Mouse (Mus musculus): ENCODE measurements around the gene Psors1c2. TPM values are rescaled to one million over a fixed set of nuclear protein-coding genes. Genes with fewer than 3 reads are reported as not detected.
"Not testable (repeated sequence)": the region's sequence is repeated elsewhere in the genome, so short reads cannot be mapped to it uniquely, and the experiment has no call there.

The Psors1c2 gene
- polyA plus RNA-seq (2017; shearing (Covaris generic)) = not detected

DNA sequence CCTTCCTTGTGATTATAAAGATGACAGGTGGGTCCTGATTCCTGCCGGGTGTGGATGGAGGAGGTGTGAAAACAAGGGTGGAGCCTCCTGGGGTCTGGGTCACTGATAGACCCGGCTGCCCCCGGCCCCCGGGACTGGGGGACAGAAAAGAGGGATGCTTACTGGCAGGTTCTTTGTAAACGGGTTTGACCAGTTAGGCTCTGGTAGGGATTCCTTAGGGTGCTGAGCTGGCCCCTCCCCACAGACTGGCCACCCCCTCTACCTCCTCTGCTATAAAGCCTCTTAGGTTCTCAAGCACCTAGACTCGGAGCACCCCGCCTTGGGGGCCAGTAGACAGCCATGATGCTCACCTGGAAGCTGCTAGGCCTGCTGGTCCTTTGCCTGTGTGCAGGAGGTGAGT is at the start of gene Psors1c2:
TSS of gene Psors1c2 (plus strand) at position 301 of the 400 bp plus-strand sequence.
- ATAC-seq = no peak

DNA sequence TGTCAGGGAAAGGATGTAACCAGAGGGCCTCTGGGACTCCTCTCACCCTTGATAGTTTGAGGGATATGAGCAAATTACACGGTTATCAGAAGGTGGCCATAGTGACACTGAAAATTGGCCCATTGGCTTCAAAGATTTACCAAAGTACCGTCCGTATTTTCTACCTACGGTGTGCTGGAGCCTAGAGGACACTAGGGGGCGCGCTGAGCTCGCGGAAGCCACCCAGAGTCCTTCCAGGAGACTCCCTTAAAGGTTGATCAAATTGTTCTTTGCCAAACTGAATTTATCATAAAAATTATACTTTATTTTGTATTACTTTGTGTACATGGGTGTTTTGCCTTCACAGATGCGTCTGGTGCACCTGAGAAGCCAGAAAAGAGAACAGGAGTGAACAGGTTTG is 48.9 kb upstream of the Psors1c2 start:
- no peak for ATAC-seq

DNA sequence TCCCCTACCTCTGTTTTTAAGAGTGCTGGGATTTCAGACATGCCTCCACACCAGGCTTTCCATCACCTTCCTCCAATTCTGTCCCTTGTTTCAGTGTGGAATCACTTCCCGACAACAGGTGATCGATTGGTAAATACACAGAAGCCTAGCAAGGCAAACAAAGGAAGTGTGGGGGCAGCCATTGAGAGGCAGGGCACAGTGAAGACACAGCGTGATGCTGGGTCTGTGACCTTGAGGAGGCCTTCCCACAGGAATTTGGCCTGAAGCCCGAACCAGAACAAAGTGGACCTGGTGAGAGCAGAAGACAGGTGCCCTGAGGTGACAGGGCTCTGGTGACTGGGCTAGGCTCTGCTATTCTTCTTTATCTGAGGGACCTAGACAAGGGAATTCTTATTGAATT is 47.3 kb upstream of the Psors1c2 start:
- no peak for ATAC-seq

DNA sequence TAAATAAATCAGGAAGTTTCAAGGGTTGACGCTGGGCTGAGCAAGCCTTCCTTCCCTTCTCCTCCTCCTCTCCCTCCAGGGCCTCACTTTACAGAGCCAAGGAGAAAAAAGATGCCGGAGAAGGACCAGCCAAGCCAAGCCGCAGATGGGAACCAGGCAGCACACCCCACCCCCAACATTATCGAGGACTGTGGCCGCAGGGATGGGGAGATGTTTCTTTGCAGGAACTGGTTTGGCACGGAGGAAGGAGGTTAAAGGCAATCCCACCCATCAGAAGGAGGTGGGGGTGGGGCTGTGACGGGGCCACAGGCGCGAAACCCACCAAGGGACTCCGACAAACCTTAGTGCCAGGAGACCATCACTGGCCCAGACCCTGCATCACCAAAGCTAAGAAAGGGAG is 46.3 kb upstream of the Psors1c2 start:
- no peak for ATAC-seq

DNA sequence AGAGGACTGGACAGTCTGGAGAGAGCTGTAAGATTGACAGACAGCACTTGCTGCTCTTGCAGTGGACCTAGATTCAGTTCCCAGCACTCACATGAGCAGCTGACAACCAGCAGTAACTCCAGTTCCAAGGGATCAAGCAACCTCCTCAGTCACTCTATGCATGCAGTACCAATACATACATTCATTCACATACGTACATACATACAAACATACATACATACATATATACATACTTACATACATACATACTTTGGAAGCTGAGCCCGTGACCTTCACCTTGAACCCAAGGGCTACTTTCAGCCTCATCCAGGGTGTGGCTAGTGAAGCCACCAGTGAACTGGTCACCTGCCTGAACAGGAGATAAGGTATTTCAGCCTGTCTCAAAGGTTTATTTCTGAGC is 45.0 kb upstream of the Psors1c2 start:
- no peak for ATAC-seq

DNA sequence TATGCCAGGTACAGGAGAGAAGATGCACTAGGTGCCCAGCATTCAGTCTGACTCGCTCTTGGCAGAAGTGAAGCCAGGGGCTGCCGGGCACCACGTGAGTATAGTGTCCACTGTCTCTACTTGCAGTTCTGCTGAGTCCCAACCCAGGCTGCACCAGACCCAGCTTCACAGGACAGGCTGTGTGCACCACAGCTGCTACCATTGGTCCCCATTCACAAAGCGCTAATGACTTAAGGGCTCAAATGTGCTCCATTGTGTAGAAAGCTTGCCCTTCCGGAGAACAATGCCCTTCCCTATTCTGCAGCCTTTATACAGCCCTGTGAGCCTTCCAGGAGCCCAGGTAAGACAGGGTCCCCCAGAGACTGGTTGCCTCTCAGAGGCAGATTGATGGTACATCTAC is 42.7 kb upstream of the Psors1c2 start:
- no peak for ATAC-seq

DNA sequence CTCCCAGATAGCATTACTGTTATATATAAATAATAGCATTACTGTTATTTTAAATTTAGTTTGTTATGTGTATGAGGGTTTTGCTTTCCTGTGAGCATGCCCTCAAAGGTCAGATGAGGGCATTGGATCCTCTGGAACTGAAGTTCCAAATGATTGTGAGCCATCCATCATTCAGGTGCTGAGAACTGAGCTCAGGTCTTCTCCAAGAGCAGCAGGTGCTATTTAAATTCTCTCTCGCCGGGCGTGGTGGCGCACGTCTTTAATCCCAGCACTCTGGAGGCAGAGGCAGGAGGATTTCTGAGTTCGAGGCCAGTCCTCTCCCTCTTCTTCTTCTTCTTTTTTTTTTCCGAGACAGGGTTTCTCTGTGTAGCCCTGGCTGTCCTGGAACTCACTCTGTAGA is 35.9 kb upstream of the Psors1c2 start:
- no peak for ATAC-seq

DNA sequence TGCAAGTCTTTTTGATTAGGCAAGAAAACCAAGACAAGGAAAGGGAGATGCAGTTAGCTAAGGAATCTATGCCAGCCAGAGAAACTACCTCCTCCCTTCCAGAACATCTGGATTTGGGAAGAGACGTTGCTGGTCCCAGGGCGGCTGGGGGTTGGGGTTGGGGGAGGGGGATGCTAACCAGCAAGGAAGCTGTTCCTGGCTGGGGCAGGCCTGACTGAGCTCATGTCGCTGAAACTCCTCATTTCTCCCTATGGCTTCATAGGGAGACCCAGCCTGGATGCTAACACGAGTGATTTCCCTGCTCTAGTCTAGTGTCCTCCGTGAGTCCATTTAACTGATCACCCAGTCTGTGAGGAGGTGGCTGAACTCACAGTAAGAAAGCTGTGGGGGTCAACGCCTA is 30.8 kb upstream of the Psors1c2 start:
- ATAC-seq = no peak

DNA sequence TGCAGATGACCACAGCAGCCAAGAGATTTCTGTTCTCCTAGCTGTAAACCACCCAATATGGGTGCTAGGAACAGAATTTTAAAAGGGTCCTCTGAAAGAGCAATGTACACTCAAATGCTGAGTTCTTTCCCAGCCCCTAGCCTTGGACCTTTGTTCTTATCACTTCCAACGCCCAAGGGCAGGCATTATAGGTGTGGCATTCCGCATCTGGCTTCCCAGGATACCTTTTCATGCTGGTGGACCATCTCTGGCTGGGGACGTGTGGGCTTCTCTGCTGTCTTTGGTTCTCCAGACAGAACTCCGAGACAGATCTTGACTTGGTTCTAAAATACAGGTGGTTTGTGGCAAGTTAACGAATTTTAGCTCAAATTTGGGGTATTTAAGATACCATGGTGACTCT is 30.2 kb upstream of the Psors1c2 start:
- no peak for ATAC-seq

DNA sequence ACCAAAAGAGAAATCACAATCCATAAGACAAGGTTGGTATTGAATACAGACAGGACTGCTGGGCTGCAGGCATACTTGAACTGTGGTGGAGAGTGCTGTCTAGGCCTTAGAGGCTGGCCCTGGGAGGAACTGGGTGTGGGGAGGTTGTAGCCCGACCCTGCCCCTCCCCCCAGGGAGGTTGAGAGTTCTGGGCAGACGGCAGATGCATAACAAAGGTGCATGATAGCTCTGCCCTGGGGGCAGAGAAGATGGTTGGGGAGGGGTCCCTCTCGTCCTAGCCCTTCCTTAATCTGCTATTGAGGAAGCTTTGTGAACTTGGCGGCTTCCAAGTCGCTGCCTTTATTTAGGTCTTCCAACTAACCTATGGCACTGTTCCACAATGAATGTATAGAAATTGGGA is 29.2 kb upstream of the Psors1c2 start:
- ATAC-seq = no peak

DNA sequence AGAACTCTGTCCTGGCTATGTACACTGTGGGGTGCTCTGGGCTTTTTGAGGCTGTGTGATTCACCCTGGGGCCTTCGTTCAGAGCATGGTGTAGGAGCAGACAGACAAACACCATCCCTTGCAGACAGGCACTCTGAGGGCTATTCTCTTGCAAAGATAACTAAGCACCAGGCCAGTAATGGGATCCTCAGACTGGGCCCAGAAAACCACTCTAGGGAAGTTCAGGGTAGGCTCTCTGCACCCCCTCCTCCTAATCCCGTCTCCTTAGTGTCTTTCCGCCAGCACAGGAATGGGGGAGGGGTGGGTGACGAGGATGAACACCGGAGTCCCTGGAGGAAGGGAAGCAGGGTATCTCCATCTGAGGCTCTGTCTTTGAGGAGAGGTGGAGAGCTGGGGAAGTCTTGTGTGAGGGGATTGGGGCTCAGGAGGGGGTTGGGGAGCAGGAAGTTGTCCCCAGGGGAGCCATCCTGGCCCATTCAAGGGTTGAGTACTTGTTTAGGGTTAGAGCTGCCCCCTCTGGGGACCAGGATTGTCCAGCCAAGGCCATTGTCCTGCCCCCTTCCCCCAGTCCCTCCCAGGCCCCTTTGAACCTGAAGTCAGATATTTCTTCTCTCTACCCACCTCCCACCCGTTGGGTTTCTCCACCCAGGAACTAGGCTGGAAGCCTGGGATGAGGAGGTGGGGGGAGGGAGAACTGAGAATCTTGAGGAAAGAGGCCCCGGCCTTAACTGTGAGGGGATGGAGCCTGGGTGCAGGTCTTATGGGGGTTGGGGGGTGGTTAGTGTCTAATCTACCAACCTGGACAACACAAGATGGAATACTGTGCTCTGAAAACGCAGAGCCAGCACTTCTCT is 28.1 kb upstream of the Psors1c2 start:
- no peak for ATAC-seq

DNA sequence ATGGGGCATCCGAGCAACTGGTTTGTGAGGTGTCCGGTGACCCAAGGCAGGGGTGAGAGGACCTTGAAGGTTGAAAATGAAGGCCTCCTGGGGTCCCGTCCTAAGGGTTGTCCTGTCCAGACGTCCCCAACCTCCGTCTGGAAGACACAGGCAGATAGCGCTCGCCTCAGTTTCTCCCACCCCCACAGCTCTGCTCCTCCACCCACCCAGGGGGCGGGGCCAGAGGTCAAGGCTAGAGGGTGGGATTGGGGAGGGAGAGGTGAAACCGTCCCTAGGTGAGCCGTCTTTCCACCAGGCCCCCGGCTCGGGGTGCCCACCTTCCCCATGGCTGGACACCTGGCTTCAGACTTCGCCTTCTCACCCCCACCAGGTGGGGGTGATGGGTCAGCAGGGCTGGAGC is 27.2 kb upstream of the Psors1c2 start, which contains the start of gene Pou5f1:
TSS of gene Pou5f1 (plus strand) at position 243 of the 400 bp plus-strand sequence.
- no peak for ATAC-seq

DNA sequence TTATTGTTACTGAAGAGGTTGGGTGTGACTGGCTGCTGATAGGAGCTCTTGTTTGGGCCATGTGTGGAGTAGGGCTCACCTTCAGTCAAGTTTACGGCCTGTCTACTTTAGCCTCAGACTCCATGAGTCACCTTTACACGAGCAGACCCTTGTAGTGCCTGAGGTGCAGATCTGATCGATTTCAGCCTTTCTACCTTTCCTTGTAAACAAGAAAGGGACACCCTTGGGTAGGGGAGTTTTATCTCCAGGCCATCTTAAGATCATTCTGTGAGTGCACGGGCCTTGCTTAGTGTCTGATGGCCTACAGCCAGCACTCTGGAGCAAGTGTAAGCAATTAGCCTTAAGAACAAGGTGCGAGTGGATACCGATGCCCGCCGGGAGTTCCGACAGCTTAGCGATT is 26.1 kb upstream of the Psors1c2 start:
- ATAC-seq = no peak

DNA sequence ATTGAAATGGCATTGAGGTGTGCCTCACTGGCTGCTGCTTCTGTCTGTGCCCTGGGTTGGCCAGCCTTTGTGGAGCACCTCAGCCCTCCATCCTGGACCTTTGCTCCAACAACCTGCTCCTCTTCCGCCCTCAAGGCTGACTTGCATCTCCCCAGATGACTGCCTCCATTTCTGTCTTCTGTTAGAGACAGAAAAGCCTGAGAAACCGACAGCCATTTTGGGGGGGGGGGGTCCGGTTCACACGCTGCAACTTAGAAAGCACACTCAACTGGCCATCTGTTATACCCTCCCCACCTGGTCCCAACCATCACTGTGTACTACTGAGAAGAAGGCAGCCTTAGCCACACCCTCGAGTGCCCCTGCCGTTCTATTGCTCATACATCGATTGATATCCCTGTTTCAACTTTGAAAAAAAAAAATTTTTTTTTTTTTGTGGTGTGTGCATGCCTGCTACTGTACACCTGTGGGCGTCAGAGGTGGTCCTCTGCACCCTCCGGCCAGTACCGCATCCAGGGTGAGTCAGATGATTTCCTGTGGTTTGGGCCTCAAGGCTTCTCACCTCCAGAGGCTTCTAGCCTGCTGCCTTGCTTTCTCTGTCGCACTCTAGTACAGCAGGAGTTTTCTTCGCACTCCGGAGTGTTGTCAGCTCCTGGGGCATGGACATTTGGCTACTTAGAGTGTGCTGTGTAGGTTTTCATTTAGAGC is 25.3 kb upstream of the Psors1c2 start:
- no peak for ATAC-seq

DNA sequence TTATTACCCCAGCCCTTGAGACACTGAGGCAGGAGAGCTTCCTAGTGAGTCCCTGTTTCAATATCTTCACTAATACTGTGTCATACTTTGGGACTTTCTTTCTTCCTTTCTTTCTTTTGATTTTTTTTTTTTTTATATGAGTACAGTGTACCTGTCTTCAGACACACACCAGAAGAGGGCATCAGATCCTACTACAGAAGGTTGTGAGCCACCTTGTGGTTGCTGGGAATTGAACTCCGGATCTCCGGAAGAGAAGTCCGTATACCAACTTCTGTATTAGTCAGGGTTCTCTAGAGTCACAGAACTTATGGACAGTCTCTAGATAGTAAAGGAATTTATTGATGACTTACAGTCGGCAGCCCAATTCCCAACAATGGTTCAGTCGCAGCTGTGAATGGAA is 24.7 kb upstream of the Psors1c2 start:
- ATAC-seq = not testable (repeated sequence)

DNA sequence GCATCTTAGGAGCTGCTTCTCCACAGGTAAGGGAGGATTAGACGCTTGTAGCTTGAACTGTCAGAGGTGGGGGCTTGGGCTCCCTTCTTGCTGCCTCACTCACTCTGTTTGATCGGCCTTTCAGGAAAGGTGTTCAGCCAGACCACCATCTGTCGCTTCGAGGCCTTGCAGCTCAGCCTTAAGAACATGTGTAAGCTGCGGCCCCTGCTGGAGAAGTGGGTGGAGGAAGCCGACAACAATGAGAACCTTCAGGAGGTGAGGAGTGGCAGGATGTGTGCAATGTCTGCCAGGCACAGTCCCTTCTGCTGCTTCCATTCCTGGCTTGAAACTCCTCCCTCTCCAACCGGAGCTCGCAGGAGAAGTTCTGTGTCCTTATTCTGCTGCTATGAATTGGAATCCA is 23.7 kb upstream of the Psors1c2 start:
- ATAC-seq = peak; percentile 72

DNA sequence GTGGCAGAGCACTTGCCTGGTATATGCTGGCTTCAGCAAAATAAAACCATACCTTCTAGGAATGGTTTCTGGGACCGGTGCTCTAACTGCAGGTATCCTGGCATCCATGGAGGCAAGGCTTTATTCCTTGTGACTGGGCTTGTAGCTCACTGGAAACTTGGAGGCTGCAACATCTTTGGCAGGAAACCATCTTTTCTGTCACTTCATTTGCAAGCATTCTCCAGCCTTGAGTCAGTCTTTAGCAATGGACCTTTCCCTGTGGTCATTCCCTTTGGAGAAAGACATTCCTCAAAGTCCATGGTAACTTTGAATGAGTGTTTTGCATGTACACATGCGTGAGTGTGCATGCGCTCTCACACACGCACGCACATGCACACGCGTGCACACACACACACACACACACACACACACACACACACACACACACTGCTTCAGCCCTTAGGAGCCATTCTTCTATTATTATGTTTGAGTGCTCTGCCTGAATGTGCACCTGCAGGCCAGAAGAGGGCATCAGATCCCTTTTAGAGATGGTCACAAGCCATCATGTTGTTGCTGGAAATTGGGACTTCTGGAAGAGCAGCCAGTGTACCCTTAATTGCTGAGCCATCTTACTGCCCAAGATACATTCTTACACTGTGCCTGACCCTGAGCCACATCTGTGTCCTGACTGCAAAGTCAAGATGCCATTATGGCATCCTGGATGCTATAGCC is 19.9 kb upstream of the Psors1c2 start:
- ATAC-seq = no peak

DNA sequence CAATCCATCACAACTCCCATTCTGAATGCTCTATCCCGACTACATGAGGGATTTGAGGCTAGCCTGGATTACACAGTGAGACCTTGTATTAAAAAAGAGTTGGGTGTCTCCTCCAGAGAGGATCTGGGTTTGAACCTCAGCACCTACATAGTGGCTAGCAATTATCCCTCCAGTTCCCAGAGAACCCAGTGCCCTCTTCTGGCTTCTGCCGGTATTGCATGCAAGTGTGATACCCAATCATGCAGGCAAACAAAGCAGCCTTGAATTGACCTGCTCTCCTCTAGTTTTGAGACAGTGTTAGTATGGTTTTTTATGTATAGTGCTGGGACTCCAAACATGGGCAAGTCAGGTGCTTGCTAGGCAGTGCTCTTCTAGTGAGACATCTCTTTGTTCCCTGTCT is 19.1 kb upstream of the Psors1c2 start:
- no peak for ATAC-seq

DNA sequence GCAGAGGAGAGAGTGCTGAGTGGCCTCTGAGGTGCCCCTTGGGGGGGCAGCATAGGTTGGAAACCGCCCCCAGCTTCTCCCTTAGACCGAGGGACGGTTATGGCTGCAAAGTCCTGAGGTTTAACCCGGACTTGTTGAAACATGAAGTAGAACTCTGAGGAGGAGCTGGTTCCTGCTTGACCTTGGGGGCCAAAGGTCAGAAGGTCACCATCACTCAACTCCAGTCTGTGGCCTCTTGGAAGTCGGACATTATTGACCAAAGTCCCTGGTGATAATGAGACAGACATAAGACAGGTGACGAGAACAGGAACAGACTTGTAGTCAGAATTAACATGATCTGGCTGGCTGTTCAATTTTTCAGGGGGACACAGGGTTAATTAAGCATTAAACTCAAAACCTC is 18.2 kb upstream of the Psors1c2 start:
- ATAC-seq = no peak

DNA sequence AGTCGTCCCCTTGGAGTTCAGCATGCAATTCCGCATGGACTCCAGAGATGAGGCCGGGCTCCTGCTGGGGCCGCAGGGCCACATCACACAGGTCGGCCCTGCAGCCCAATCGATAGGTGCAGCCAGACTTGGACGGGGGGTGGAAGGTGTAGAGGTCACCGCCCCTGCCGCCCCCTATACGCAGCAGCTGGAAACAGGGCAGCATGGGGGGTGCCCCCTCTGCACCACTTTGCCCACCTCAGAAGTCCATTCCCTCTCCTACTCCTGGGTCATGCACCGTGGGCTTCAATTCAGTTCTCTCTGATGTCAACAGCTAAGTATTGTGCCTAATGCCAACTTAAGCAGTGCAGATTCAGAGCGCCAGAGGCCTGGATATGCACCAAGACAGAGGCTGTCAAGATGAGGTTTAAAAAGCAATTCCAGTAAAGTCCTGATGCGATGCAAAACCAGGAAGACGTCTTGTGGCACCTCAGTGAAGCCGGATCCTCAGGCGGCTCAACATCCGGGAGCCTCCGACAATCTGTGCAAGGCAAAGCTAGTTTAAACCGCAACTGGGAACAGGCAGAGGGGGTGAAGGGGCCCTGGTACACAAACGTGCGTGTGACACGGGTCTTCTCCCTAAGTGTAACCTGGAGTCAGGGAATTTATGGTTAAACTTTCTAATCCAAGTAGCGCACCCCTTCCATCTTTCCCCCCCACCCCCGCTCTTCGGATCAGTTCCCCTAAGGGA is 16.9 kb upstream of the Psors1c2 start:
- ATAC-seq = no peak

DNA sequence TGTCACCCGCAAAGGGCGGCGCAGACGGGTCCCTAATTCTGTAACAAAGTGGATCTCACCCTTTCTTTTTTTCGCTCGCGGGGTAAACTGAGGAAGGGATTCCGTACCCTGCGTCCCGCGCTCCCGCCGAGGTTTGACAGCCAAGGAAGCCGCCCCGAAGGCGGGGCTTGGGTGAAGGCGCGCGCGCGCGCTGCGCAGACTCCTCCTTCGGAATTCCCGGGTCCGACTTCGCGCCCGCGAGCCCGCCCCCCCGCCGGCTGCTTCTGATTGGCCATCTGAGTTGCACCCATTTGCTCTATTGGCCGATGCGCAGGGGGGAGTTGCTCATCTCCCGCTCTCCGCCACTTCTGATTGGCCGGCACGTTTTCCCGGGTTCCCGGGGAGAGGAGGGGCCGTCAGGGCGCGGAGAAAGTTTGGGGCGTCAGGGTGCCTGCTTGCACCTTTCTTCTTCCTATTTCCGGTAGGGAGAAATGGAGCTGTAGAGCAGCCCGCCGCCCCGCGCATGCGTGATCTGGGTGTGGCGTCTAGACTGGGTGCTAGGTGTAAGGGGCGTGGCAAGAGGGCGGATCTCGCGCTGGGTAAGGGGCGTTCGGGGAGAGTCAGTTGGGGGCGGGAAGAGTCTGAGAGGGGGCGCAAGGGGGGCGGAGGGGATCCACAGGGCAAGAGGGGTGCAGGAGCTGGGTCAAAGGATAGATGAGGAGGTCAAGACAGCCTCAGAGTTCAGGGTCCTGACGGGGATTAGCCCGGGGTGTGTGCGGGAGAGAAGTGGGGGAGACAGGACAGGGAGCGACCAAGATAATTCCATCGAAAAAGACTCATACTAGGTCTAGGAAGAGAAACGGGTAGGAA is 16.1 kb upstream of the Psors1c2 start, which contains the start of the genes Tcf19 and Cchcr1:
TSS of gene Tcf19 (minus strand) at position 173 of the 849 bp plus-strand sequence.
TSS of gene Cchcr1 (plus strand) at position 449 of the 849 bp plus-strand sequence.
- peak; percentile 88 for ATAC-seq

DNA sequence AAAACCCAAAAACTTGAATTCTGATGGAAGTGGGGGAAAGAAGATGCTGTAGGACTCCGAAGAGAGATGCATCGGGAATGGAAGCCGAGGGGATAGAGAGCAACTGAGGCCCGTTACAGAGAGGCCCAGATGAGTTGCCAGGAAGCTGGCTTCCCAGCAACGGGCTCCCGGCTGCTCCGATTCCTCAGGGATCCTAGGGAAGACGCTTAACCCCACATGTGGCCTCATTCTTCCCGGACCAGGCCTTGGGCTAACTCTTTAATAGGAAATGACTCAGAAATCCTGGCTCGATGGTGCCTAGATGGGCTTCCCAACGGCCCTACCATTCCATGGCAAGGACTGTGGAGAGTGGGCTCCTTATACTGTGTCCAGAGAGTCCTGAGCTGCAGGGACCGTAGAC is 15.5 kb upstream of the Psors1c2 start:
- ATAC-seq = no peak
